Mouse (Mus musculus): Measurements from ENCODE around the gene Zbtb40. TPM values are rescaled to one million over a fixed set of nuclear protein-coding genes. Genes with fewer than 3 reads are reported as not detected.

The Zbtb40 gene
- polyA plus RNA-seq, 1 experiment from 2014 or later = 3.2 TPM

GRCm38 (mm10) chr4:136960581-136960980, 88.0 kb downstream of the Zbtb40 start:
- Histone ChIP-seq H3K4me3 (ENCODE audit: low read length) (no peak overlapping the region), H3K4me2 (ENCODE audit: low read length) (no peak overlapping the region), H3K9me3 (ENCODE audit: control insufficient read depth, low read length) (no peaks in the 10 kb centered on the region), H3K36me3 (ENCODE audit: control insufficient read depth, insufficient read depth, low read length) (no peaks in the 10 kb centered on the region), H3K27ac (ENCODE audit: low read depth, low read length) (no peak overlapping the region), H3K27me3 (replicated peaks; ENCODE audit: control insufficient read depth, insufficient read depth, low read length) (peaks cover 19% of the 10 kb centered on the region), H3K4me1 (ENCODE audit: control insufficient read depth, insufficient read depth, low read depth, low read length) (peaks cover 14% of the 10 kb centered on the region), H3K9ac (ENCODE audit: low read depth, low read length) (no peak overlapping the region)
- WGBS = 54% methylated on average over 9 of the region's 9 CpGs
- no peak for ATAC-seq

GRCm38 (mm10) chr4:136960068-136960467, 88.5 kb downstream of the Zbtb40 start:
- H3K4me3 ChIP-seq (ENCODE audit: low read length) = no peak overlapping the region
- WGBS = 63% methylated on average over 3 of the region's 3 CpGs
- H3K27ac ChIP-seq (ENCODE audit: low read depth, low read length) = no peak overlapping the region
- H3K9me3 ChIP-seq (ENCODE audit: control insufficient read depth, low read length) = no peaks in the 10 kb centered on the region
- H3K36me3 ChIP-seq (ENCODE audit: control insufficient read depth, insufficient read depth, low read length) = no peaks in the 10 kb centered on the region
- ATAC-seq = no peak
- H3K27me3 ChIP-seq (replicated peaks; ENCODE audit: control insufficient read depth, insufficient read depth, low read length) = peaks cover 19% of the 10 kb centered on the region
- H3K4me2 ChIP-seq (ENCODE audit: low read length) = no peak overlapping the region
- H3K4me1 ChIP-seq (ENCODE audit: control insufficient read depth, insufficient read depth, low read depth, low read length) = peaks cover 16% of the 10 kb centered on the region
- H3K9ac ChIP-seq (ENCODE audit: low read depth, low read length) = no peak overlapping the region

GRCm38 (mm10) chr4:136956751-136957446, 91.7 kb downstream of the Zbtb40 start, which contains the start of gene Epha8:
TSS of gene Epha8 (minus strand) at chr4:136956816.
- Histone ChIP-seq H3K36me3 (ENCODE audit: control insufficient read depth, insufficient read depth, low read length) (no peaks in the 10 kb centered on the region), H3K4me2 (ENCODE audit: low read length) (peak within 1 kb of the TSS; percentile 88), H3K4me3 (ENCODE audit: low read length) (peak within 1 kb of the TSS; percentile 68), H3K9me3 (ENCODE audit: control insufficient read depth, low read length) (no peaks in the 10 kb centered on the region), H3K27ac (ENCODE audit: low read depth, low read length) (peak within 1 kb of the TSS; percentile 48; the same call in 1 of the 2 replicates), H3K9ac (ENCODE audit: low read depth, low read length) (peak within 1 kb of the TSS; percentile 78), H3K27me3 (replicated peaks; ENCODE audit: control insufficient read depth, insufficient read depth, low read length) (peaks cover 21% of the 10 kb centered on the region), H3K4me1 (ENCODE audit: control insufficient read depth, insufficient read depth, low read depth, low read length) (peaks cover 20% of the 10 kb centered on the region)
- peak; percentile 70 for ATAC-seq
- 1% methylated on average over 40 of the region's 75 CpGs for WGBS

- H3K4me2 ChIP-seq (ENCODE audit: low read length) = peak overlapping the region; percentile 6
- ATAC-seq = no peak
- H3K4me1 ChIP-seq (ENCODE audit: control insufficient read depth, insufficient read depth, low read depth, low read length) = peaks cover 20% of the 10 kb centered on the region
- WGBS = 60% methylated on average over 6 of the region's 6 CpGs
- peaks cover 21% of the 10 kb centered on the region for H3K27me3 ChIP-seq (replicated peaks; ENCODE audit: control insufficient read depth, insufficient read depth, low read length)
- H3K9me3 ChIP-seq (ENCODE audit: control insufficient read depth, low read length) = no peaks in the 10 kb centered on the region
- no peaks in the 10 kb centered on the region for H3K36me3 ChIP-seq (ENCODE audit: control insufficient read depth, insufficient read depth, low read length)
- H3K9ac ChIP-seq (ENCODE audit: low read depth, low read length) = no peak overlapping the region
- H3K27ac ChIP-seq (ENCODE audit: low read depth, low read length) = no peak overlapping the region
- no peak overlapping the region for H3K4me3 ChIP-seq (ENCODE audit: low read length)
Observed at GRCm38 (mm10) chr4:136954562-136954961, 94.0 kb downstream of the Zbtb40 start.

GRCm38 (mm10) chr4:136949266-136949989, 99.2 kb downstream of the Zbtb40 start:
- Histone ChIP-seq H3K9me3 (ENCODE audit: control insufficient read depth, low read length) (no peaks in the 10 kb centered on the region), H3K27me3 (replicated peaks; ENCODE audit: control insufficient read depth, insufficient read depth, low read length) (peaks cover 2% of the 10 kb centered on the region; the same call in 1 of the 2 replicates), H3K27ac (ENCODE audit: low read depth, low read length) (no peak overlapping the region), H3K9ac (ENCODE audit: low read depth, low read length) (no peak overlapping the region; the same call in 1 of the 2 replicates), H3K4me2 (ENCODE audit: low read length) (no peak overlapping the region), H3K36me3 (ENCODE audit: control insufficient read depth, insufficient read depth, low read length) (no peaks in the 10 kb centered on the region), H3K4me3 (ENCODE audit: low read length) (no peak overlapping the region), H3K4me1 (ENCODE audit: control insufficient read depth, insufficient read depth, low read depth, low read length) (peaks cover 15% of the 10 kb centered on the region)
- no peak for ATAC-seq
- WGBS = 31% methylated on average over 10 of the region's 10 CpGs

- no peak overlapping the region for H3K9ac ChIP-seq (ENCODE audit: low read depth, low read length)
- WGBS = 50% methylated on average over 17 of the region's 17 CpGs
- ATAC-seq = no peak
- H3K4me1 ChIP-seq (ENCODE audit: control insufficient read depth, insufficient read depth, low read depth, low read length) = peaks cover 15% of the 10 kb centered on the region
- H3K27me3 ChIP-seq (replicated peaks; ENCODE audit: control insufficient read depth, insufficient read depth, low read length) = no peaks in the 10 kb centered on the region; the same call in 1 of the 2 replicates
- no peak overlapping the region for H3K4me2 ChIP-seq (ENCODE audit: low read length)
- no peak overlapping the region for H3K27ac ChIP-seq (ENCODE audit: low read depth, low read length)
- H3K9me3 ChIP-seq (ENCODE audit: control insufficient read depth, low read length) = no peaks in the 10 kb centered on the region
- H3K4me3 ChIP-seq (ENCODE audit: low read length) = no peak overlapping the region
- H3K36me3 ChIP-seq (ENCODE audit: control insufficient read depth, insufficient read depth, low read length) = no peaks in the 10 kb centered on the region
Observed at GRCm38 (mm10) chr4:136945397-136945796, 103.2 kb downstream of the Zbtb40 start.

GRCm38 (mm10) chr4:136944558-136945350, 103.8 kb downstream of the Zbtb40 start:
- H3K9ac ChIP-seq (ENCODE audit: low read depth, low read length) = no peak overlapping the region; the same call in 1 of the 2 replicates
- no peak overlapping the region for H3K4me2 ChIP-seq (ENCODE audit: low read length)
- H3K36me3 ChIP-seq (ENCODE audit: control insufficient read depth, insufficient read depth, low read length) = peaks cover under 1% of the 10 kb centered on the region; the same call in 1 of the 2 replicates
- H3K9me3 ChIP-seq (ENCODE audit: control insufficient read depth, low read length) = no peaks in the 10 kb centered on the region
- peaks cover 15% of the 10 kb centered on the region for H3K4me1 ChIP-seq (ENCODE audit: control insufficient read depth, insufficient read depth, low read depth, low read length)
- no peak overlapping the region for H3K4me3 ChIP-seq (ENCODE audit: low read length)
- 65% methylated on average over 11 of the region's 11 CpGs for WGBS
- no peaks in the 10 kb centered on the region; the same call in 1 of the 2 replicates for H3K27me3 ChIP-seq (replicated peaks; ENCODE audit: control insufficient read depth, insufficient read depth, low read length)
- no peak overlapping the region for H3K27ac ChIP-seq (ENCODE audit: low read depth, low read length)
- no peak for ATAC-seq

GRCm38 (mm10) chr4:136943175-136943574, 105.4 kb downstream of the Zbtb40 start:
- no peaks in the 10 kb centered on the region for H3K9me3 ChIP-seq (ENCODE audit: control insufficient read depth, low read length)
- peak overlapping the region; percentile 17 for H3K9ac ChIP-seq (ENCODE audit: low read depth, low read length)
- H3K4me3 ChIP-seq (ENCODE audit: low read length) = no peak overlapping the region
- peaks cover 2% of the 10 kb centered on the region for H3K27me3 ChIP-seq (replicated peaks; ENCODE audit: control insufficient read depth, insufficient read depth, low read length)
- peaks cover 12% of the 10 kb centered on the region for H3K4me1 ChIP-seq (ENCODE audit: control insufficient read depth, insufficient read depth, low read depth, low read length)
- H3K27ac ChIP-seq (ENCODE audit: low read depth, low read length) = no peak overlapping the region; the same call in 1 of the 2 replicates
- no peak for ATAC-seq
- peaks cover 2% of the 10 kb centered on the region; the same call in 1 of the 2 replicates for H3K36me3 ChIP-seq (ENCODE audit: control insufficient read depth, insufficient read depth, low read length)
- 27% methylated on average over 13 of the region's 13 CpGs for WGBS
- H3K4me2 ChIP-seq (ENCODE audit: low read length) = peak overlapping the region; percentile 11

Data from hindbrain, embryonic 16.5 days (tissue).